Mouse (Mus musculus) erythroblast, embryonic 14.5 days (primary cell): ENCODE measurements at regions not wholly inside any gene's neighbourhood (a gene's known extent, or its start where the extent isn't known, plus 50 kb on each side); places are given as distances from the start of the nearest gene placed in this dataset.

Experiments
- H3K27me3 ChIP-seq: 2 replicates; pipeline ENCODE4 v1.6.1; 2012; ENCODE audit warnings: inconsistent platforms; ENCODE audit not compliant: control insufficient read depth
- H3K36me3 ChIP-seq: 2 replicates; pipeline ENCODE4 v1.6.1; 2012; ENCODE audit warnings: mild to moderate bottlenecking, inconsistent platforms; ENCODE audit not compliant: control insufficient read depth
- H3K4me1 ChIP-seq: 2 replicates; pipeline ENCODE4 v1.6.1; 2012; ENCODE audit warnings: inconsistent platforms; ENCODE audit not compliant: control insufficient read depth
- H3K4me3 ChIP-seq: replicated peaks from 2 replicates; pipeline ENCODE3; 2012; ENCODE audit warnings: moderate library complexity, mild to moderate bottlenecking, inconsistent platforms
- H3K9me3 ChIP-seq: 2 replicates; pipeline ENCODE4 v1.6.1; 2012; ENCODE audit warnings: low read length, inconsistent platforms, mixed read lengths; ENCODE audit not compliant: control insufficient read depth
- GATA1 ChIP-seq: IDR thresholded peaks from 2 replicates; pipeline ENCODE4 v1.6.1; 2012; ENCODE audit warnings: low read length, inconsistent platforms, mixed read lengths
- TAL1 ChIP-seq: IDR thresholded peaks from 3 replicates; pipeline ENCODE4 v1.6.1; 2012; ENCODE audit warnings: low read length, inconsistent platforms, mixed read lengths

- Histone ChIP-seq H3K4me3 (no peak overlapping the region), H3K36me3 (no peaks in the 10 kb centered on the region), H3K9me3 (no peaks in the 10 kb centered on the region), H3K27me3 (no peaks in the 10 kb centered on the region), H3K4me1 (no peaks in the 10 kb centered on the region)
- TF ChIP-seq TAL1 (no peak), GATA1 (no peak)
Observed at GRCm38 (mm10) chr8:76633086-76633485, 266.2 kb upstream of the Nr3c2 start.
